Mouse (Mus musculus): ENCODE results near the gene Ifna7. TPM values are rescaled to one million over a fixed set of nuclear protein-coding genes. Genes with fewer than 3 reads are reported as not detected.

Ifna7 gene
- polyA plus RNA-seq (2017; shearing (Covaris generic)) = not detected

DNA sequence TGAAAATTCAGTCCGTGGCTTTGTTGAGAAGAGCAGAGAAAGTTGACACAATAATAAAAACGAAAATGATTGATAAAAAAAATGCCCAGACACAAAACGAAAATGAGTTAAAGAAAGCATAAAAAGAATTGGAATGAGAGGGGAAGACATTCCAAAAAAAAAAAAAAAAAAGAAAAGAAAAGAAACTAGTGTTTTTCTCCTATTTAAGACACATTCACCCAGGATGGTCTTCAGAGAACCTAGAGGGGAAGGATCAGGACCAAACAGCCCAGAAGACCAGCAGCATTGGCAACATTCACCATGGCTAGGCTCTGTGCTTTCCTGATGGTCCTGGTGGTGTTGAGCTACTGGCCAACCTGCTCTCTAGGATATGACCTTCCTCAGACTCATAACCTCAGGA, at the start of gene Ifna7:
Gene Ifna7 (plus strand): TSS at position 301 of the 400 bp plus-strand sequence.

GRCm38 (mm10) chr4:88773534-88773933, 42.5 kb upstream of the Ifna7 start, which contains the start of gene Gm13290:
Gene Gm13290 (plus strand): TSS chr4:88773834.

GRCm38 (mm10) chr4:88776622-88777021, 39.4 kb upstream of the Ifna7 start, which contains the start of gene Gm13289:
Gene Gm13289 (plus strand): TSS chr4:88776922.

DNA sequence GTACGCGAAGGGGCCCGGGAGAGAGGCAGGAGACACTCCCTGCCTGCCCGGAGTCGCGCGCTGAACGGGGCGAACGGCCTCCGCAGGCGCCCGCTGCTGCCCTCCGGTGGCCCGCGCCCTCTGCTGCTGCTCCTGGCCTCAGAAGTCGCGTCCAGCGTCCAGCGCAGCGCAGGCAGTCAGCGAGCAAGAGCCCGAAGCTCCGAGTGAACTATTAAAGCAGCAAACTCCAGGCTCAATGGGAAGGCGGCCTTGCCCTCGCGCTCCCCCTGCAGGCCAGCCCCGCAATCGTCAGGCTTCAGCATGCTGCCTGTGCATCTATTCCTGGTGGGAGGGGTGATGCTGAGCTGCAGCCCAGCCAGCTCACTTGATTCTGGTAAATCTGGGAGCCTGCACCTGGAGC, 36.5 kb upstream of the Ifna7 start, which contains the start of gene Gm13272:
Gene Gm13272 (plus strand): TSS at position 301 of the 400 bp plus-strand sequence.

DNA sequence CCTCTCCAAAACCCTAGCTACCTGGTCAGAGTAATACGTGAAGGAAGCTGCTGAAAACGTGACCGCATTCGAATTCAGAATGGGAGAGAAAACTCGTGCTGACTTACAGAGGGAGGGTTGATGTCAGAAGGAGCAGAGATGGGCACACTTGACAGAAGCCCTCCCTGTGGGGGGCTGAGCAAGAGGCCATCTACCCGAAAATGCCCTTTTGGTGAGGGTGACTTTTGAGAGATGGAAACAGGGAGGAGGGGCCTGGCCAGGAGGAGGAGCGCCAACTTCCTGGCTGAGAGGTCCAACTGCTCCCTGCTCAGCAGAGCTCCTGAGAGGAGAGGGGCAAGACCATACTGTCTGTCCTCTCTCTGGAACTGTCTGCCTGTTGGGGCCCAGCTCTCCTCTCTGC, 34.2 kb upstream of the Ifna7 start, which contains the start of gene Ifnz:
Gene Ifnz (plus strand): TSS at position 301 of the 400 bp plus-strand sequence.

GRCm38 (mm10) chr4:88785409-88785808, 30.6 kb upstream of the Ifna7 start, which contains the start of gene Gm13276:
Gene Gm13276 (plus strand): TSS chr4:88785709.

GRCm38 (mm10) chr4:88788402-88788801, 27.6 kb upstream of the Ifna7 start, which contains the start of gene Gm13277:
Gene Gm13277 (plus strand): TSS chr4:88788632.

GRCm38 (mm10) chr4:88791250-88791649, 24.8 kb upstream of the Ifna7 start, which contains the start of gene Gm13278:
Gene Gm13278 (plus strand): TSS chr4:88791550.

GRCm38 (mm10) chr4:88793936-88794675, 21.9 kb upstream of the Ifna7 start, which contains the start of gene Gm13275:
Gene Gm13275 (plus strand): TSS chr4:88794487.

GRCm38 (mm10) chr4:88797097-88797496, 18.9 kb upstream of the Ifna7 start, which contains the start of gene Gm13279:
Gene Gm13279 (plus strand): TSS chr4:88797397.

DNA sequence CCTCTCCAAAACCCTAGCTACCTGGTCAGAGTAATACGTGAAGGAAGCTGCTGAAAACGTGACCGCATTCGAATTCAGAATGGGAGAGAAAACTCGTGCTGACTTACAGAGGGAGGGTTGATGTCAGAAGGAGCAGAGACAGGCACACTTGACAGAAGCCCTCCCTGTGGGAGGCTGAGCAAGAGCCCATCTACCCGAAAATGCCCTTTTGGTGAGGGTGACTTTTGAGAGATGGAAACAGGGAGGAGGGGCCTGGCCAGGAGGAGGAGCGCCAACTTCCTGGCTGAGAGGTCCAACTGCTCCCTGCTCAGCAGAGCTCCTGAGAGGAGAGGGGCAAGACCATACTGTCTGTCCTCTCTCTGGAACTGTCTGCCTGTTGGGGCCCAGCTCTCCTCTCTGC, 16.7 kb upstream of the Ifna7 start, which contains the start of gene Gm13285:
Gene Gm13285 (plus strand): TSS at position 301 of the 400 bp plus-strand sequence.

GRCm38 (mm10) chr4:88802954-88803353, 13.1 kb upstream of the Ifna7 start, which contains the start of gene Gm13287:
Gene Gm13287 (plus strand): TSS chr4:88803254.

GRCm38 (mm10) chr4:88805231-88805630, 10.8 kb upstream of the Ifna7 start, which contains the start of gene Gm13288:
Gene Gm13288 (plus strand): TSS chr4:88805531.

DNA sequence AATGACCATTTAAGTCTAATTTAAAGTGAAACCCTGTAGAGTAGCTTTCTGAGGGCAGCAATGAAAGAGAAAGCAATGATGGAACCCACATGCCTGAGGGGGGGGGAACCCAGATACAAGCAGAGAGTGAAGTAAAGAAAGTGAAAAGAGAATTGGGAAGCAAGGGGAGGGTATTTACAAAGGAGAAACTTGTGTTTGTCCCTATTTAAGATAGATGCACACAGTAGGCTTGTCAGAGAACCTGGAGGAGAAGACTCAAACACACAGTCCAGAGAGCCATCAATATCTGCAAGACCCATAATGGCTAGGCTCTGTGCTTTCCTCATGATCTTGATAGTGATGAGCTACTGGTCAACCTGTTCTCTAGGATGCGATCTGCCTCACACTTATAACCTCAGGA, 3.6 kb downstream of the Ifna7 start, which contains the start of gene Ifna11:
Gene Ifna11 (plus strand): TSS at position 301 of the 400 bp plus-strand sequence.

DNA sequence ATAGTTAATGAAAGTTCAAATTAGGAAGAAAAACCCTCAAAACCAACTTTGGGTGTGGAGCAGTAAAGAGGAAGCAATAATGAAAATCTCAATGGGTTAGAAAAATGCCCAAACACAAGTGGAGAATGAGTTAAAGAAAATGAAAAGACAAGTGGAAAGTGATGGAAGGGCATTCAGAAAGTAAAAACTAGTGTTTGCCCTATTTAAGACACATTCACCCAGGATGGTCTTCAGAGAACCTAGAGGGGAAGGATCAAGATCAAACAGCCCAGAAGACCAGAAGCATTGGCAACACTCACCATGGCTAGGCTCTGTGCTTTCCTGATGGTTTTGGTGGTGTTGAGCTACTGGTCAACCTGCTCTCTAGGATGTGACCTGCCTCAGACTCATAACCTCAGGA, 11.1 kb downstream of the Ifna7 start, which contains the start of gene Ifna6:
Gene Ifna6 (plus strand): TSS at position 301 of the 400 bp plus-strand sequence.

DNA sequence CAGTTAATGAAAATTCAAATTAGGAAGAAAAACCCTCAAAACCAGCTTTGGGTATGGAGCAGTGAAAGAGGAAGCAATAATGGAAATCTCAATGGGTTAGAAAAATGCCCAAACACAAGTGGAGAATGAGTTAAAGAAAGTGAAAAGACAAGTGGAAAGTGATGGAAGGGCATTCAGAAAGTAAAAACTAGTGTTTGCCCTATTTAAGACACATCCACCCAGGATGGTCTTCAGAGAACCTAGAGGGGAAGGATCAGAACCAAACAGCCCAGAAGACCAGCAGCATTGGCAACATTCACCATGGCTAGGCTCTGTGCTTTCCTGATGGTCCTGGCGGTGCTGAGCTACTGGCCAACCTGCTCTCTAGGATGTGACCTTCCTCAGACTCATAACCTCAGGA, 19.2 kb downstream of the Ifna7 start, which contains the start of gene Ifna5:
Gene Ifna5 (plus strand): TSS at position 301 of the 400 bp plus-strand sequence.

DNA sequence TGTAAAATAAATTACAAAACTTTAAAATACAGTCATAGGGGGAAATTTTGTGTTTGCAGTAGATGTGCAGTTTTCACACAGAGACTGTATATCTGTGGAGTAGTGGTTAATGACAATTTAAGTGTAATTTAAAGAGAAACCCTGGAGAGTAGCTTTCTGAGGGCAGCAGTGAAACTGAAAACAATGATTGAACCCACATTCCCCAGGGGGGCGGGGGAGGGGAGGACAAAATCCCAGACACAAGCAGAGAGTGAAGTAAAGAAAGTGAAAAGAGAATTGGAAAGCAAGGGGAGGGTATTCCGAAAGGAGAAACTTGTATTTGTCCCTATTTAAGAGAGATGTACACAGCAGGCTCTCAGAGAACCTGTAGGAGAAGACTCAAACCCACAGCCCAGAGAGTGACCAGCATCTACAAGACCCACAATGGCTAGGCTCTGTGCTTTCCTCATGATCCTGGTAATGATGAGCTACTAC, 25.4 kb downstream of the Ifna7 start, which contains the start of gene Ifna4:
Gene Ifna4 (plus strand): TSS at position 424 of the 474 bp plus-strand sequence.

DNA sequence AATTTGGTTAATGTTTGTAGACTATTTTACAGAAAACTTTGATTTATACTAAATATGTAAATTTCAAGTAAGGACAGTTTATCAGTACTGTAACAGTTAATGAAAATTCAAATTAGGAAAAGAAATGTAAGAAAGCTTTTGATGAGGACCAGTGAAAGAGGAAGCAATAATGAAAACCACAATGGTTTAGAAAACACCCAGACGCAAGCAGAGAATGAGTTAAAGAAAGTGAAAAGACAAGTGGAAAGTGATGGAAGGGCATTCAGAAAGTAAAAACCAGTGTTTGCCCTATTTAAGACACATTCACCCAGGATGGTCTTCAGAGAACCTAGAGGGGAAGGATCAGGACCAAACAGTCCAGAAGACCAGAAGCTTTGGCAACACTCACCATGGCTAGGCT, 33.7 kb downstream of the Ifna7 start, which contains the start of gene Ifna1:
Gene Ifna1 (plus strand): TSS at position 390 of the 400 bp plus-strand sequence.

Other genes with a start within 250 kb of the Ifna7 start
- not detected for gene Ifna14, start 244.4 kb upstream of the Ifna7 start, polyA plus RNA-seq (2017; shearing (Covaris generic))
- gene Ifna9, start 223.8 kb upstream of the Ifna7 start, polyA plus RNA-seq (2017; shearing (Covaris generic)) = not detected
- not detected for gene Ifna12, start 212.9 kb upstream of the Ifna7 start, polyA plus RNA-seq (2017; shearing (Covaris generic))
- not detected for gene C87499, start 181.8 kb upstream of the Ifna7 start, polyA plus RNA-seq (2017; shearing (Covaris generic))
- not detected for gene Ifna13, start 171.8 kb upstream of the Ifna7 start, polyA plus RNA-seq (2017; shearing (Covaris generic))
- gene Ifna16, start 139.3 kb upstream of the Ifna7 start, polyA plus RNA-seq (2017; shearing (Covaris generic)) = not detected
- gene Ifna2, start 132.3 kb upstream of the Ifna7 start, polyA plus RNA-seq (2017; shearing (Covaris generic)) = not detected
- gene Ifnab, start 124.9 kb upstream of the Ifna7 start, polyA plus RNA-seq (2017; shearing (Covaris generic)) = not detected
- under 1 TPM in 1 of 2 experiments, not detected in 1; 0.48 TPM for gene Gm26566, start 94.4 kb upstream of the Ifna7 start, polyA plus RNA-seq (2017; shearing (Covaris generic))
- 10 to 100 TPM; 18.8 to 27.9 TPM for gene Klhl9, start 93.8 kb upstream of the Ifna7 start, polyA plus RNA-seq (2017; shearing (Covaris generic))
- gene Gm13271, start 61.4 kb upstream of the Ifna7 start, polyA plus RNA-seq (2017; shearing (Covaris generic)) = not detected
- under 1 TPM; 0.75 to 0.85 TPM for gene Gm13283, start 56.1 kb upstream of the Ifna7 start, polyA plus RNA-seq (2017; shearing (Covaris generic))
- gene Gm13290, start 42.4 kb upstream of the Ifna7 start, polyA plus RNA-seq (2017; shearing (Covaris generic)) = under 1 TPM in 1 of 2 experiments, not detected in 1; 0.19 TPM
- gene Gm13289, start 39.3 kb upstream of the Ifna7 start, polyA plus RNA-seq (2017; shearing (Covaris generic)) = not detected
- gene Gm13272, start 36.4 kb upstream of the Ifna7 start, polyA plus RNA-seq (2017; shearing (Covaris generic)) = not detected
- gene Ifnz, start 34.1 kb upstream of the Ifna7 start, polyA plus RNA-seq (2017; shearing (Covaris generic)) = under 1 TPM in 1 of 2 experiments, not detected in 1; 0.48 TPM
- not detected for gene Gm13276, start 30.5 kb upstream of the Ifna7 start, polyA plus RNA-seq (2017; shearing (Covaris generic))
- not detected for gene Gm13277, start 27.6 kb upstream of the Ifna7 start, polyA plus RNA-seq (2017; shearing (Covaris generic))
- not detected for gene Gm13278, start 24.7 kb upstream of the Ifna7 start, polyA plus RNA-seq (2017; shearing (Covaris generic))
- gene Gm13275, start 21.7 kb upstream of the Ifna7 start, polyA plus RNA-seq (2017; shearing (Covaris generic)) = not detected
- gene Gm13279, start 18.8 kb upstream of the Ifna7 start, polyA plus RNA-seq (2017; shearing (Covaris generic)) = not detected
- 1 to 10 TPM in 1 of 2 experiments, under 1 TPM in 1; 0.80 to 1.1 TPM for gene Gm13285, start 16.6 kb upstream of the Ifna7 start, polyA plus RNA-seq (2017; shearing (Covaris generic))
- not detected for gene Gm13287, start 13.0 kb upstream of the Ifna7 start, polyA plus RNA-seq (2017; shearing (Covaris generic))
- gene Gm13288, start 10.7 kb upstream of the Ifna7 start, polyA plus RNA-seq (2017; shearing (Covaris generic)) = under 1 TPM in 1 of 2 experiments, not detected in 1; 0.10 TPM
- gene Ifna11, start 3.7 kb downstream of the Ifna7 start, polyA plus RNA-seq (2017; shearing (Covaris generic)) = not detected
- not detected for gene Ifna6, start 11.2 kb downstream of the Ifna7 start, polyA plus RNA-seq (2017; shearing (Covaris generic))
- not detected for gene Ifna5, start 19.3 kb downstream of the Ifna7 start, polyA plus RNA-seq (2017; shearing (Covaris generic))
- not detected for gene Ifna4, start 25.6 kb downstream of the Ifna7 start, polyA plus RNA-seq (2017; shearing (Covaris generic))
- gene Ifna1, start 33.9 kb downstream of the Ifna7 start, polyA plus RNA-seq (2017; shearing (Covaris generic)) = not detected
- not detected for gene Ifne, start 64.0 kb downstream of the Ifna7 start, polyA plus RNA-seq (2017; shearing (Covaris generic))